Mouse (Mus musculus): ENCODE data around the gene Gbx1. TPM values are rescaled to one million over a fixed set of nuclear protein-coding genes. Genes with fewer than 3 reads are reported as not detected.
A peak's percentile ranks its signal among the peaks of the same experiment; 100 is the strongest.
"Not testable (repeated sequence)": the region's sequence is repeated elsewhere in the genome, so short reads cannot be mapped to it uniquely, and the experiment has no call there.

The Gbx1 gene
- polyA plus RNA-seq (2016; fragmentation: Nextera tagmentation; extraction: Ambion mirVana), result 0.10 and 0.18 TPM in 2 replicates

GRCm38 (mm10) chr5:24526889-24527230 lies at the start of gene Gbx1:
TSS of gene Gbx1 (minus strand) at chr5:24527202.
- Histone ChIP-seq H3K9me3 (no peaks in the 10 kb centered on the region), H3K4me1 (peaks cover 19% of the 10 kb centered on the region), H3K9ac (replicated peaks) (peak within 1 kb of the TSS; percentile 47), H3K27me3 (peaks cover 96% of the 10 kb centered on the region), H3K4me2 (replicated peaks) (peak within 1 kb of the TSS; percentile 80), H3K27ac (replicated peaks) (no peak within 1 kb of the TSS), H3K36me3 (no peaks in the 10 kb centered on the region), H3K4me3 (peak within 1 kb of the TSS; percentile 50)
- ATAC-seq (ENCODE audit: low FRiP score, low read depth), result no peak
- WGBS, result 1% methylated on average over 24 of the region's 49 CpGs

- peak overlapping the region; percentile 86 for H3K4me2 ChIP-seq (replicated peaks)
- peak overlapping the region; percentile 83 for H3K9ac ChIP-seq (replicated peaks)
- no peaks in the 10 kb centered on the region for H3K27me3 ChIP-seq
- peaks cover 14% of the 10 kb centered on the region for H3K4me1 ChIP-seq
- peak; percentile 39 for ATAC-seq (ENCODE audit: low FRiP score, low read depth)
- peak overlapping the region; percentile 80 for H3K4me3 ChIP-seq
- peaks cover 35% of the 10 kb centered on the region for H3K36me3 ChIP-seq
- WGBS, result under 1% methylated on average over 32 of the region's 32 CpGs
- no peaks in the 10 kb centered on the region for H3K9me3 ChIP-seq
- H3K27ac ChIP-seq (replicated peaks), result peak overlapping the region; percentile 77
Measured at GRCm38 (mm10) chr5:24576801-24577182, 49.8 kb upstream of the Gbx1 start.

- peak overlapping the region; percentile 80; the same call in 1 of the 2 replicates for H3K4me3 ChIP-seq
- H3K9me3 ChIP-seq, result no peaks in the 10 kb centered on the region
- peak overlapping the region; percentile 83; the same call in 1 of the 2 replicates for H3K9ac ChIP-seq (replicated peaks)
- H3K27me3 ChIP-seq, result no peaks in the 10 kb centered on the region
- H3K27ac ChIP-seq (replicated peaks), result no peak overlapping the region
- peaks cover 14% of the 10 kb centered on the region for H3K4me1 ChIP-seq
- H3K4me2 ChIP-seq (replicated peaks), result peak overlapping the region; percentile 86
- no peak for ATAC-seq (ENCODE audit: low FRiP score, low read depth)
- 93% methylated on average over 1 of the region's 1 CpGs for WGBS
- peaks cover 44% of the 10 kb centered on the region for H3K36me3 ChIP-seq
Measured at GRCm38 (mm10) chr5:24575948-24576347, 48.9 kb upstream of the Gbx1 start.

GRCm38 (mm10) chr5:24556709-24557108 lies 29.7 kb upstream of the Gbx1 start, which contains the start of gene 4931409K22Rik:
TSS of gene 4931409K22Rik (minus strand) at chr5:24556809.
- 80% methylated on average over 2 of the region's 2 CpGs for WGBS
- no peaks in the 10 kb centered on the region for H3K9me3 ChIP-seq
- no peaks in the 10 kb centered on the region for H3K36me3 ChIP-seq
- no peak within 1 kb of the TSS for H3K9ac ChIP-seq (replicated peaks)
- no peaks in the 10 kb centered on the region; the same call in 1 of the 2 replicates for H3K27me3 ChIP-seq
- no peak within 1 kb of the TSS for H3K4me3 ChIP-seq
- ATAC-seq (ENCODE audit: low FRiP score, low read depth), result no peak
- H3K4me2 ChIP-seq (replicated peaks), result no peak within 1 kb of the TSS
- H3K4me1 ChIP-seq, result peaks cover 2% of the 10 kb centered on the region; the same call in 1 of the 2 replicates
- no peak within 1 kb of the TSS for H3K27ac ChIP-seq (replicated peaks)

GRCm38 (mm10) chr5:24555335-24555734 lies 28.3 kb upstream of the Gbx1 start:
- H3K4me3 ChIP-seq, result not testable (repeated sequence)
- 95% methylated on average over 7 of the region's 7 CpGs for WGBS

GRCm38 (mm10) chr5:24553621-24554244 lies 26.7 kb upstream of the Gbx1 start:
- Histone ChIP-seq H3K4me1 (peaks cover 17% of the 10 kb centered on the region), H3K27ac (replicated peaks) (no peak overlapping the region), H3K4me2 (replicated peaks) (no peak overlapping the region), H3K36me3 (no peaks in the 10 kb centered on the region), H3K27me3 (peaks cover 9% of the 10 kb centered on the region; the same call in 1 of the 2 replicates), H3K9ac (replicated peaks) (no peak overlapping the region), H3K4me3 (no peak overlapping the region), H3K9me3 (no peaks in the 10 kb centered on the region)
- WGBS, result 65% methylated on average over 5 of the region's 5 CpGs
- no peak for ATAC-seq (ENCODE audit: low FRiP score, low read depth)

More at GRCm38 (mm10) chr5:24555335-24555734, 28.3 kb upstream of the Gbx1 start:
- not testable (repeated sequence) for H3K36me3 ChIP-seq; H3K27ac ChIP-seq (replicated peaks); H3K4me2 ChIP-seq (replicated peaks); H3K9me3 ChIP-seq; ATAC-seq (ENCODE audit: low FRiP score, low read depth); H3K9ac ChIP-seq (replicated peaks); H3K27me3 ChIP-seq
- peaks cover 16% of the 10 kb centered on the region for H3K4me1 ChIP-seq

- H3K9ac ChIP-seq (replicated peaks), result no peak overlapping the region
- no peaks in the 10 kb centered on the region for H3K36me3 ChIP-seq
- H3K4me3 ChIP-seq, result no peak overlapping the region
- no peaks in the 10 kb centered on the region for H3K9me3 ChIP-seq
- H3K27me3 ChIP-seq, result peaks cover 9% of the 10 kb centered on the region; the same call in 1 of the 2 replicates
- H3K4me2 ChIP-seq (replicated peaks), result 0 out of 2 replicates have a peak overlapping the region, but pooled peaks have one; percentile 28
- 56% methylated on average over 2 of the region's 2 CpGs for WGBS
- ATAC-seq (ENCODE audit: low FRiP score, low read depth), result no peak; the same call in 1 of the 2 replicates
- H3K27ac ChIP-seq (replicated peaks), result no peak overlapping the region
- H3K4me1 ChIP-seq, result peaks cover 17% of the 10 kb centered on the region
Measured at GRCm38 (mm10) chr5:24551317-24551688, 24.3 kb upstream of the Gbx1 start.

- H3K4me2 ChIP-seq (replicated peaks), result peak overlapping the region; percentile 28; the same call in 1 of the 2 replicates
- H3K27ac ChIP-seq (replicated peaks), result no peak overlapping the region
- H3K9ac ChIP-seq (replicated peaks), result no peak overlapping the region
- peaks cover 17% of the 10 kb centered on the region for H3K4me1 ChIP-seq
- no peaks in the 10 kb centered on the region for H3K36me3 ChIP-seq
- H3K4me3 ChIP-seq, result no peak overlapping the region
- no peaks in the 10 kb centered on the region for H3K9me3 ChIP-seq
- ATAC-seq (ENCODE audit: low FRiP score, low read depth), result peak; percentile 49; the same call in 1 of the 2 replicates
- peaks cover 9% of the 10 kb centered on the region; the same call in 1 of the 2 replicates for H3K27me3 ChIP-seq
- WGBS, result 39% methylated on average over 26 of the region's 26 CpGs
Measured at GRCm38 (mm10) chr5:24550598-24551316, 23.8 kb upstream of the Gbx1 start.

- Histone ChIP-seq H3K4me1 (peaks cover 9% of the 10 kb centered on the region), H3K36me3 (no peaks in the 10 kb centered on the region), H3K27me3 (peaks cover 5% of the 10 kb centered on the region), H3K9me3 (no peaks in the 10 kb centered on the region), H3K9ac (replicated peaks) (no peak overlapping the region), H3K4me2 (replicated peaks) (no peak overlapping the region), H3K27ac (replicated peaks) (no peak overlapping the region), H3K4me3 (no peak overlapping the region)
- ATAC-seq (ENCODE audit: low FRiP score, low read depth), result no peak
- WGBS, result 83% methylated on average over 7 of the region's 7 CpGs
Measured at GRCm38 (mm10) chr5:24542643-24543042, 15.6 kb upstream of the Gbx1 start.

- WGBS, result 51% methylated on average over 6 of the region's 6 CpGs
- no peaks in the 10 kb centered on the region for H3K36me3 ChIP-seq
- H3K4me3 ChIP-seq, result no peak overlapping the region
Measured at GRCm38 (mm10) chr5:24541144-24541569, 14.2 kb upstream of the Gbx1 start.

GRCm38 (mm10) chr5:24540387-24541143 lies 13.6 kb upstream of the Gbx1 start, which contains the start of gene Asb10:
TSS of gene Asb10 (minus strand) at chr5:24540978.
- ATAC-seq (ENCODE audit: low FRiP score, low read depth), result no peak
- H3K4me2 ChIP-seq (replicated peaks), result no peak within 1 kb of the TSS

More at GRCm38 (mm10) chr5:24541144-24541569, 14.2 kb upstream of the Gbx1 start:
- H3K9me3 ChIP-seq, result no peaks in the 10 kb centered on the region
- H3K4me1 ChIP-seq, result peaks cover 13% of the 10 kb centered on the region
- no peak overlapping the region for H3K9ac ChIP-seq (replicated peaks)
- H3K4me2 ChIP-seq (replicated peaks), result no peak overlapping the region
- H3K27ac ChIP-seq (replicated peaks), result no peak overlapping the region
- ATAC-seq (ENCODE audit: low FRiP score, low read depth), result no peak
- peaks cover 14% of the 10 kb centered on the region for H3K27me3 ChIP-seq

More at GRCm38 (mm10) chr5:24540387-24541143, 13.6 kb upstream of the Gbx1 start, which contains the start of gene Asb10:
- no peaks in the 10 kb centered on the region for H3K36me3 ChIP-seq
- peaks cover 18% of the 10 kb centered on the region for H3K27me3 ChIP-seq
- no peaks in the 10 kb centered on the region for H3K9me3 ChIP-seq
- H3K4me3 ChIP-seq, result no peak within 1 kb of the TSS
- 52% methylated on average over 14 of the region's 14 CpGs for WGBS
- peaks cover 13% of the 10 kb centered on the region for H3K4me1 ChIP-seq
- H3K9ac ChIP-seq (replicated peaks), result no peak within 1 kb of the TSS
- no peak within 1 kb of the TSS for H3K27ac ChIP-seq (replicated peaks)
